28 mouse cellular contexts compared by ENCODE assay signal in genomic region chr10:99053111-99053510, GRCm38 (mm10).
"Had no signal": no experiment of that assay in that cellular context is flagged by ENCODE, and none has a peak within 500 bp of the region (broad histone marks: within the 10 kb centered on the region; RNA-seq: fewer than 3 reads in every experiment).

No protein-coding gene starts in this region.

- H3K27me3 ChIP-seq: embryonic facial prominence, embryonic 12.5 days; embryonic facial prominence, embryonic 13.5 days; embryonic facial prominence, embryonic 15.5 days; forebrain, embryonic 12.5 days; forebrain, embryonic 13.5 days; forebrain, embryonic 15.5 days had no signal

- H3K4me3 ChIP-seq: embryonic facial prominence, embryonic 10.5 days; embryonic facial prominence, embryonic 12.5 days; embryonic facial prominence, embryonic 13.5 days; embryonic facial prominence, embryonic 15.5 days; erythroblast, embryonic 14.5 days; forebrain, embryonic 10.5 days; forebrain, embryonic 12.5 days; forebrain, embryonic 13.5 days; forebrain, embryonic 15.5 days; gastrocnemius, adult 2 months; heart, adult 2 months had no signal

- H3K4me1 ChIP-seq: embryonic facial prominence, embryonic 10.5 days; embryonic facial prominence, embryonic 12.5 days; embryonic facial prominence, embryonic 13.5 days; embryonic facial prominence, embryonic 15.5 days; forebrain, embryonic 10.5 days; forebrain, embryonic 12.5 days; forebrain, embryonic 13.5 days; forebrain, embryonic 15.5 days had no signal

- H3K9me3 ChIP-seq: embryonic facial prominence, embryonic 10.5 days; embryonic facial prominence, embryonic 12.5 days; embryonic facial prominence, embryonic 13.5 days; embryonic facial prominence, embryonic 15.5 days; forebrain, embryonic 10.5 days; forebrain, embryonic 12.5 days; forebrain, embryonic 13.5 days; forebrain, embryonic 15.5 days had no signal

- H3K27ac ChIP-seq: embryonic facial prominence, embryonic 10.5 days; embryonic facial prominence, embryonic 12.5 days; embryonic facial prominence, embryonic 13.5 days; embryonic facial prominence, embryonic 15.5 days; forebrain, embryonic 10.5 days; forebrain, embryonic 12.5 days; forebrain, embryonic 13.5 days; forebrain, embryonic 15.5 days; gastrocnemius, adult 2 months; heart, adult 2 months had no signal

- H3K4me2 ChIP-seq: embryonic facial prominence, embryonic 12.5 days; embryonic facial prominence, embryonic 13.5 days; embryonic facial prominence, embryonic 15.5 days; forebrain, embryonic 12.5 days; forebrain, embryonic 13.5 days; forebrain, embryonic 15.5 days had no signal

- H3K9ac ChIP-seq: embryonic facial prominence, embryonic 12.5 days; embryonic facial prominence, embryonic 13.5 days; embryonic facial prominence, embryonic 15.5 days; forebrain, embryonic 12.5 days; forebrain, embryonic 13.5 days; forebrain, embryonic 15.5 days; forebrain, postnatal 0 days had no signal

- DNase-seq: cerebellum, adult 2 months; cerebellum, adult 8-10 months; cerebellum, adult 9-10 months; cerebellum, adult 9-11 months; cerebellum, postnatal 10 days; cerebellum, postnatal 14 days; cerebellum, postnatal 25 days; cerebellum, postnatal 36 days; embryo, embryonic 11 days; forebrain, postnatal 0 days; gastrocnemius, adult 2 months; gastrocnemius, postnatal 10 days; gastrocnemius, postnatal 14 days; gastrocnemius, postnatal 25 days; gastrocnemius, postnatal 36 days; heart, adult 18-20 months; heart, adult 2 months had no signal

- H3K36me3 ChIP-seq: embryonic facial prominence, embryonic 10.5 days; embryonic facial prominence, embryonic 12.5 days; embryonic facial prominence, embryonic 13.5 days; embryonic facial prominence, embryonic 15.5 days; forebrain, embryonic 10.5 days; forebrain, embryonic 12.5 days; forebrain, embryonic 15.5 days had no signal

- ATAC-seq: forebrain, embryonic 13.5 days; forebrain, embryonic 14.5 days; forebrain, embryonic 15.5 days; forebrain, embryonic 16.5 days; forebrain, postnatal 0 days had no signal
